Mouse (Mus musculus) G1E (cell line): ENCODE results near the gene Gdi2.

ENCODE experiments used
- CTCF ChIP-seq: IDR thresholded peaks from 2 replicates; pipeline ENCODE4 v1.5.1; 2012; ENCODE audit warnings: low read depth, low read length, inconsistent platforms, mixed read lengths
- POLR2AphosphoS5 ChIP-seq: IDR thresholded peaks from 2 replicates; pipeline ENCODE4 v1.6.1; 2012; ENCODE audit warnings: low read depth, low read length, inconsistent platforms; ENCODE audit not compliant: insufficient replicate concordance
- TAL1 ChIP-seq: conservative IDR thresholded peaks from 2 replicates; pipeline ENCODE4 v1.6.1; 2012; ENCODE audit warnings: low read depth, low read length, inconsistent platforms, mixed read lengths

DNA sequence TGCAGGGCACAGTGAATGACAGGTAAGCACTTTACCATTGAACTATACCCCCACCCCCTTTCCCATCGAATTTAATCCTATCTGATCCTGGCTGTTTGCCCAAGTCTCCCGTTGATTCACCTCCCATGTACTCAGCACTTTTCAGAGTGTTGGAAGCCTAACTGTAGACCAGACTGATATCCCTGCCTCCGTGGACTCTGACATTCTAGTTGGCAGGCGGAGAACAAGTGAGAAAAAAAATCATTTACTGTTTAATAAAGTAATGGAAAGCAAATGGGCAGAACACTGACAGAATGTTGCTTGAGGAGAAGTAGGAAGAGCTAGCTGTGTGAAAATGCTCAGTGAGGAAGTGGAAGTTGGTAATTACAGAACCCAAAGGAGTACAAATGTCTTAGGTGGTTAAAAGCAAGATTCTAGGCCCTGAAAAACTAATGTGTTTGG is 12.2 kb upstream of the Gdi2 start:
- no peak for TF ChIP-seq CTCF
- TF ChIP-seq TAL1, result no peak
- no peak for TF ChIP-seq POLR2AphosphoS5
